Mouse (Mus musculus) small intestine, adult 10 weeks (tissue): ENCODE data around the gene Cd200r4. TPM values are rescaled to one million over a fixed set of nuclear protein-coding genes. Genes with fewer than 3 reads are reported as not detected.

ENCODE experiments used
- polyA plus RNA-seq: library from polyadenylated mRNA; stranded (reverse); fragments of 350-450 nt; fragmentation: Illumina TruSeq; extraction: RNeasy Lipid Tissue Mini Kit (QIAGEN cat#74804); gene quantifications from one replicate; pipeline ENCODE4 v1.2.3, GENCODE M21; 2014; ENCODE audit warnings: low replicate concordance

Cd200r4 gene
- 12.7 TPM for polyA plus RNA-seq

GRCm38 (mm10) chr16:44811544-44811943 lies at the start of gene Cd200r4:
Gene Cd200r4, plus strand, starts transcription at chr16:44811733.

GRCm38 (mm10) chr16:44765555-44766319 lies 45.8 kb upstream of the Cd200r4 start, which contains the start of gene Cd200r1:
Gene Cd200r1, plus strand, starts transcription at chr16:44765736.

GRCm38 (mm10) chr16:44866797-44867196 lies 55.3 kb downstream of the Cd200r4 start, which contains the start of gene Cd200r2:
Gene Cd200r2, plus strand, starts transcription at chr16:44867097.

Other genes starting within 250 kb of the Cd200r4 start
- gene Nepro, start 87.4 kb upstream of the Cd200r4 start, polyA plus RNA-seq: 8.4 TPM
- 60.5 TPM for gene Gtpbp8, start 65.4 kb upstream of the Cd200r4 start, polyA plus RNA-seq
- gene Cd200r1, start 46.0 kb upstream of the Cd200r4 start, polyA plus RNA-seq: 12.4 TPM
- gene Cd200r2, start 55.4 kb downstream of the Cd200r4 start, polyA plus RNA-seq: 5.4 TPM
- 0.19 TPM for gene Cd200r3, start 131.9 kb downstream of the Cd200r4 start, polyA plus RNA-seq